Mouse (Mus musculus): ENCODE results near the gene Tube1. TPM values are rescaled to one million over a fixed set of nuclear protein-coding genes. Genes with fewer than 3 reads are reported as not detected.

Tube1 gene
- 20.5 and 21.0 TPM in 2 replicates for polyA plus RNA-seq (2014; fragmentation: Nextera tagmentation; extraction: Ambion mirVana)

GRCm38 (mm10) chr10:39133462-39134310 lies at the start of gene Tube1, which contains the start of gene Fam229b:
Gene Tube1, plus strand, starts transcription at chr10:39133976.
Gene Fam229b, minus strand, starts transcription at chr10:39133914.
- DNase-seq (peak; percentile 98), ATAC-seq (ENCODE audit: insufficient read depth) (peak; percentile 91)
- Histone ChIP-seq H3K9me3 (ENCODE audit: low read depth, low read length) (no peaks in the 10 kb centered on the region), H3K9ac (peak within 1 kb of the TSS; percentile 78), H3K36me3 (ENCODE audit: insufficient read depth) (peaks cover 13% of the 10 kb centered on the region), H3K27ac (ENCODE audit: low read depth) (no peak within 1 kb of the TSS), H3K4me2 (peak within 1 kb of the TSS; percentile 81), H3K4me3 (ENCODE audit: low read depth, low read length) (peak within 1 kb of the TSS; percentile 73), H3K4me1 (ENCODE audit: insufficient read depth) (no peaks in the 10 kb centered on the region; the same call in 1 of the 2 replicates), H3K27me3 (ENCODE audit: insufficient read depth, low read length) (no peaks in the 10 kb centered on the region)
- WGBS: 4% methylated on average over 47 of the region's 47 CpGs
- TF ChIP-seq CTCF (IDR thresholded peaks at IDR 0.05; ENCODE audit: low read depth): no peak

GRCm38 (mm10) chr10:39096981-39097380 lies 36.8 kb upstream of the Tube1 start:
- Histone ChIP-seq H3K9me3 (ENCODE audit: low read depth, low read length) (peaks cover 3% of the 10 kb centered on the region; the same call in 1 of the 2 replicates), H3K36me3 (ENCODE audit: insufficient read depth) (peaks cover 50% of the 10 kb centered on the region), H3K9ac (no peak overlapping the region), H3K4me1 (ENCODE audit: insufficient read depth) (no peaks in the 10 kb centered on the region), H3K4me3 (ENCODE audit: low read depth, low read length) (no peak overlapping the region), H3K27ac (ENCODE audit: low read depth) (no peak overlapping the region), H3K4me2 (no peak overlapping the region), H3K27me3 (ENCODE audit: insufficient read depth, low read length) (no peaks in the 10 kb centered on the region)
- DNase-seq (peak; percentile 64), ATAC-seq (ENCODE audit: insufficient read depth) (no peak)
- 83% methylated on average over 9 of the region's 9 CpGs for WGBS
- TF ChIP-seq CTCF (IDR thresholded peaks at IDR 0.05; ENCODE audit: low read depth): peak; percentile 59

- Histone ChIP-seq H3K9me3 (ENCODE audit: low read depth, low read length) (peaks cover 3% of the 10 kb centered on the region; the same call in 1 of the 2 replicates), H3K4me3 (ENCODE audit: low read depth, low read length) (no peak overlapping the region), H3K4me2 (no peak overlapping the region), H3K27ac (ENCODE audit: low read depth) (no peak overlapping the region), H3K36me3 (ENCODE audit: insufficient read depth) (peaks cover 56% of the 10 kb centered on the region), H3K27me3 (ENCODE audit: insufficient read depth, low read length) (no peaks in the 10 kb centered on the region), H3K4me1 (ENCODE audit: insufficient read depth) (no peaks in the 10 kb centered on the region), H3K9ac (no peak overlapping the region)
- TF ChIP-seq CTCF (IDR thresholded peaks at IDR 0.05; ENCODE audit: low read depth): no peak
- 93% methylated on average over 10 of the region's 10 CpGs for WGBS
- no peak for DNase-seq
- no peak for ATAC-seq (ENCODE audit: insufficient read depth)
These were observed 35.0 kb upstream of the Tube1 start for GRCm38 (mm10) chr10:39098746-39099145.

- Histone ChIP-seq H3K4me3 (ENCODE audit: low read depth, low read length) (no peak overlapping the region), H3K9me3 (ENCODE audit: low read depth, low read length) (peaks cover 3% of the 10 kb centered on the region; the same call in 1 of the 2 replicates), H3K36me3 (ENCODE audit: insufficient read depth) (peaks cover 52% of the 10 kb centered on the region; the same call in 1 of the 2 replicates), H3K4me2 (no peak overlapping the region), H3K4me1 (ENCODE audit: insufficient read depth) (no peaks in the 10 kb centered on the region), H3K9ac (no peak overlapping the region), H3K27me3 (ENCODE audit: insufficient read depth, low read length) (no peaks in the 10 kb centered on the region), H3K27ac (ENCODE audit: low read depth) (no peak overlapping the region)
- 83% methylated on average over 8 of the region's 8 CpGs for WGBS
- no peak for DNase-seq
- no peak for TF ChIP-seq CTCF (IDR thresholded peaks at IDR 0.05; ENCODE audit: low read depth)
- no peak for ATAC-seq (ENCODE audit: insufficient read depth)
These were observed 28.9 kb upstream of the Tube1 start for GRCm38 (mm10) chr10:39104803-39105449.

GRCm38 (mm10) chr10:39106413-39106812 lies 27.4 kb upstream of the Tube1 start:
- no peak for DNase-seq
- no peak for TF ChIP-seq CTCF (IDR thresholded peaks at IDR 0.05; ENCODE audit: low read depth)
- Histone ChIP-seq H3K36me3 (ENCODE audit: insufficient read depth) (peaks cover 66% of the 10 kb centered on the region; the same call in 1 of the 2 replicates), H3K27ac (ENCODE audit: low read depth) (no peak overlapping the region), H3K4me2 (no peak overlapping the region), H3K9ac (no peak overlapping the region), H3K9me3 (ENCODE audit: low read depth, low read length) (no peaks in the 10 kb centered on the region), H3K4me3 (ENCODE audit: low read depth, low read length) (no peak overlapping the region), H3K27me3 (ENCODE audit: insufficient read depth, low read length) (no peaks in the 10 kb centered on the region), H3K4me1 (ENCODE audit: insufficient read depth) (no peaks in the 10 kb centered on the region)
- no peak for ATAC-seq (ENCODE audit: insufficient read depth)
- WGBS: 56% methylated on average over 3 of the region's 3 CpGs

- Histone ChIP-seq H3K9me3 (ENCODE audit: low read depth, low read length) (no peaks in the 10 kb centered on the region), H3K27me3 (ENCODE audit: insufficient read depth, low read length) (no peaks in the 10 kb centered on the region), H3K4me1 (ENCODE audit: insufficient read depth) (no peaks in the 10 kb centered on the region), H3K4me3 (ENCODE audit: low read depth, low read length) (no peak overlapping the region), H3K36me3 (ENCODE audit: insufficient read depth) (peaks cover 66% of the 10 kb centered on the region; the same call in 1 of the 2 replicates), H3K27ac (ENCODE audit: low read depth) (no peak overlapping the region), H3K9ac (no peak overlapping the region), H3K4me2 (no peak overlapping the region)
- TF ChIP-seq CTCF (IDR thresholded peaks at IDR 0.05; ENCODE audit: low read depth): no peak
- ATAC-seq (ENCODE audit: insufficient read depth): no peak
- DNase-seq: no peak
- WGBS: 57% methylated on average over 4 of the region's 4 CpGs
These were observed 26.8 kb upstream of the Tube1 start for GRCm38 (mm10) chr10:39106935-39107334.

Data from lung, embryonic 14.5 days (tissue).